Mouse (Mus musculus): ENCODE measurements around the gene Dbn1. TPM values are rescaled to one million over a fixed set of nuclear protein-coding genes. Genes with fewer than 3 reads are reported as not detected.

Gene Dbn1
- total and polyA plus RNA-seq, 3 experiments, result 0.09 to 3.1 (median 0.59) TPM

GRCm38 (mm10) chr13:55498906-55499305 is 11.0 kb upstream of the Dbn1 start:
- H3K9ac ChIP-seq (ENCODE audit: insufficient read depth, low read depth), result no peak overlapping the region
- dilution Hi-C loops (cut with MboI; ENCODE audit: extremely low pct_ligation_motif_present, extremely low pct_unique_long_range_greater_than_20kb, low sequenced_read_pairs), result no loop called here
- DNase-seq (ENCODE audit: extremely low read depth), result no peak
- peaks cover 6% of the 10 kb centered on the region for H3K27me3 ChIP-seq (replicated peaks)
- no peak overlapping the region for H3K4me3 ChIP-seq (replicated peaks in 1 of 3; ENCODE audit: low read depth in 2 of 3, low read length in 2 of 3, poor library complexity in 1 of 3)
- no peaks in the 10 kb centered on the region for H3K9me3 ChIP-seq (replicated peaks; ENCODE audit: low read length)
- no peaks in the 10 kb centered on the region for H3K79me2 ChIP-seq (replicated peaks; ENCODE audit: control insufficient read depth, extremely low read depth, insufficient read depth, poor library complexity, severe bottlenecking)
- peaks cover 8 to 68% of the 10 kb centered on the region in 2 experiments for H3K36me3 ChIP-seq (replicated peaks in 1 of 2; ENCODE audit: control insufficient read depth in 1 of 2, insufficient read depth in 1 of 2, low read length in 1 of 2)
- TF ChIP-seq SIN3A (IDR thresholded peaks at IDR 0.05; ENCODE audit: low read length) (no peak), KAT2A (IDR thresholded peaks at IDR 0.05; ENCODE audit: insufficient replicate concordance, low read length) (no peak), USF1 (IDR thresholded peaks at IDR 0.05; ENCODE audit: low read depth, low read length) (no peak), JUND (conservative IDR thresholded peaks at IDR 0.05; ENCODE audit: low read depth, low read length) (no peak)
- H3K27ac ChIP-seq (ENCODE audit: insufficient read depth, low read depth), result no peak overlapping the region
- in situ Hi-C loops (cut with MboI; ENCODE audit: low pct_ligation_motif_present, low pct_unique_long_range_greater_than_20kb, low sequenced_read_pairs), result no loop called here
- no peaks in the 10 kb centered on the region for H3K4me1 ChIP-seq (ENCODE audit: control insufficient read depth in 1 of 2, insufficient read depth in 2 of 2)
- H3K4me2 ChIP-seq (ENCODE audit: insufficient read depth, low read depth, poor library complexity, severe bottlenecking), result no peak overlapping the region

DNA sequence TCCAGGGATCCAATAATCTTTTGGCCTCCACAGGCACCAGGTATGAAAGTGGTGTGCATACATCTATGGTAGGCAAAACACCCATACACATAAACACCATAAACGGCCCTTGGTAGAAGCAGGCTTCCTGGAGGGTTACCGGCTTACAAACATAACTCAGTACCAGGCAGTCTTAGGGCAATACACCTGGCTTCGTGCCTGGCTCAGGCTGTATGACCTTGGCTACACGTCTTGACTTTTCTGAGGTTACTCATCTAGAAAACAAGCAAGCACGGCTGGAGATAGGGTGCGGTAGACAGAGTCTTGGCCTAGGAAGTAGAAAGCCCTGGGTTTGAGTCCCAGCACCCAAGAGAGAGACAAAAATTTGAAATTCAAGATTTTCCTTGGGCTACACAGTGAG is 8.8 kb upstream of the Dbn1 start:
- Histone ChIP-seq H3K36me3 (replicated peaks in 1 of 2; ENCODE audit: control insufficient read depth in 1 of 2, insufficient read depth in 1 of 2, low read length in 1 of 2) (peaks cover 4 to 48% of the 10 kb centered on the region in 2 experiments), H3K9ac (ENCODE audit: insufficient read depth, low read depth) (no peak overlapping the region), H3K27me3 (replicated peaks) (peaks cover 24% of the 10 kb centered on the region), H3K27ac (ENCODE audit: insufficient read depth, low read depth) (no peak overlapping the region), H3K9me3 (replicated peaks; ENCODE audit: low read length) (no peaks in the 10 kb centered on the region), H3K4me1 (ENCODE audit: control insufficient read depth in 1 of 2, insufficient read depth in 2 of 2) (no peaks in the 10 kb centered on the region), H3K79me2 (replicated peaks; ENCODE audit: control insufficient read depth, extremely low read depth, insufficient read depth, poor library complexity, severe bottlenecking) (no peaks in the 10 kb centered on the region), H3K4me2 (ENCODE audit: insufficient read depth, low read depth, poor library complexity, severe bottlenecking) (no peak overlapping the region), H3K4me3 (replicated peaks in 1 of 3; ENCODE audit: low read depth in 2 of 3, low read length in 2 of 3, poor library complexity in 1 of 3) (no peak overlapping the region)
- dilution Hi-C loops (cut with MboI; ENCODE audit: extremely low pct_ligation_motif_present, extremely low pct_unique_long_range_greater_than_20kb, low sequenced_read_pairs) (no loop called here), in situ Hi-C loops (cut with MboI; ENCODE audit: low pct_ligation_motif_present, low pct_unique_long_range_greater_than_20kb, low sequenced_read_pairs) (no loop called here)
- TF ChIP-seq KAT2A (IDR thresholded peaks at IDR 0.05; ENCODE audit: insufficient replicate concordance, low read length) (no peak), IRF4 (IDR thresholded peaks at IDR 0.05; ENCODE audit: low read depth, low read length) (no peak), JUND (conservative IDR thresholded peaks at IDR 0.05; ENCODE audit: low read depth, low read length) (no peak), USF1 (IDR thresholded peaks at IDR 0.05; ENCODE audit: low read depth, low read length) (no peak), CHD2 (IDR thresholded peaks at IDR 0.05; ENCODE audit: low read length) (no peak), USF2 (conservative IDR thresholded peaks at IDR 0.05; ENCODE audit: low read depth, low read length) (no peak), MXI1 (IDR thresholded peaks at IDR 0.05; ENCODE audit: low read depth, low read length) (no peak), RAD21 (IDR thresholded peaks at IDR 0.05; ENCODE audit: low read depth, low read length) (no peak), MEF2A (IDR thresholded peaks at IDR 0.05; ENCODE audit: borderline replicate concordance, low read depth, low read length) (no peak), EP300 (IDR thresholded peaks at IDR 0.05; ENCODE audit: low read length) (no peak)
- DNase-seq (ENCODE audit: extremely low read depth), result no peak

GRCm38 (mm10) chr13:55495702-55496101 is 7.8 kb upstream of the Dbn1 start:
- Histone ChIP-seq H3K4me2 (ENCODE audit: insufficient read depth, low read depth, poor library complexity, severe bottlenecking) (no peak overlapping the region), H3K79me2 (replicated peaks; ENCODE audit: control insufficient read depth, extremely low read depth, insufficient read depth, poor library complexity, severe bottlenecking) (no peaks in the 10 kb centered on the region), H3K36me3 (replicated peaks in 1 of 2; ENCODE audit: control insufficient read depth in 1 of 2, insufficient read depth in 1 of 2, low read length in 1 of 2) (peaks cover 4 to 39% of the 10 kb centered on the region in 2 experiments), H3K9ac (ENCODE audit: insufficient read depth, low read depth) (no peak overlapping the region), H3K27ac (ENCODE audit: insufficient read depth, low read depth) (no peak overlapping the region), H3K4me1 (ENCODE audit: control insufficient read depth in 1 of 2, insufficient read depth in 2 of 2) (no peaks in the 10 kb centered on the region), H3K4me3 (replicated peaks in 1 of 3; ENCODE audit: low read depth in 2 of 3, low read length in 2 of 3, poor library complexity in 1 of 3) (no peak overlapping the region), H3K9me3 (replicated peaks; ENCODE audit: low read length) (no peaks in the 10 kb centered on the region), H3K27me3 (replicated peaks) (peaks cover 32% of the 10 kb centered on the region)
- in situ Hi-C loops (cut with MboI; ENCODE audit: low pct_ligation_motif_present, low pct_unique_long_range_greater_than_20kb, low sequenced_read_pairs) (no loop called here), dilution Hi-C loops (cut with MboI; ENCODE audit: extremely low pct_ligation_motif_present, extremely low pct_unique_long_range_greater_than_20kb, low sequenced_read_pairs) (no loop called here)
- no peak for DNase-seq (ENCODE audit: extremely low read depth)
- no peak for TF ChIP-seq SIN3A (IDR thresholded peaks at IDR 0.05; ENCODE audit: low read length)
- no peak for TF ChIP-seq MEF2A (IDR thresholded peaks at IDR 0.05; ENCODE audit: borderline replicate concordance, low read depth, low read length)
- no peak for TF ChIP-seq ELF1 (IDR thresholded peaks at IDR 0.05; ENCODE audit: low read depth, low read length)
- TF ChIP-seq E2F4 (IDR thresholded peaks at IDR 0.05; ENCODE audit: insufficient replicate concordance, low read depth, low read length), result no peak
- no peak for TF ChIP-seq ZMIZ1 (IDR thresholded peaks at IDR 0.05; ENCODE audit: low read depth, low read length)
- no peak for TF ChIP-seq EP300 (IDR thresholded peaks at IDR 0.05; ENCODE audit: low read length)
